Mouse (Mus musculus) liver, embryonic 15.5 days (tissue): Measurements from ENCODE around the gene Usp28. TPM values are rescaled to one million over a fixed set of nuclear protein-coding genes. Genes with fewer than 3 reads are reported as not detected.
"Not testable (repeated sequence)": the region's sequence is repeated elsewhere in the genome, so short reads cannot be mapped to it uniquely, and the experiment has no call there.

ENCODE experiments used
- ATAC-seq: fragments of 200-750 bp; cut with Nextera tagmentation; 2 replicates; pipeline ENCODE4 v1.8.0; 2017; ENCODE audit warnings: moderate number of reproducible peaks, mild to moderate bottlenecking, moderate library complexity; ENCODE audit not compliant: insufficient read depth
- H3K27ac ChIP-seq: fragments of 300-500 bp; sonication (generic); replicated peaks from 2 replicates; pipeline ENCODE4 v1.5.1; 2015; ENCODE audit warnings: mild to moderate bottlenecking, inconsistent platforms
- H3K27me3 ChIP-seq: fragments of 300-500 bp; sonication (generic); 2 replicates; pipeline ENCODE4 v1.6.1; 2015; ENCODE audit warnings: mild to moderate bottlenecking, inconsistent platforms
- H3K36me3 ChIP-seq: fragments of 300-500 bp; sonication (generic); replicated peaks from 2 replicates; pipeline ENCODE4 v1.6.1; 2015; ENCODE audit warnings: moderate library complexity, mild to moderate bottlenecking, inconsistent platforms
- H3K4me1 ChIP-seq: fragments of 300-500 bp; sonication (generic); replicated peaks from 2 replicates; pipeline ENCODE4 v1.6.1; 2015; ENCODE audit warnings: inconsistent platforms
- H3K4me2 ChIP-seq: fragments of 300-500 bp; sonication (generic); 2 replicates; pipeline ENCODE4 v1.6.1; 2015; ENCODE audit warnings: moderate library complexity, mild to moderate bottlenecking, inconsistent platforms
- H3K4me3 ChIP-seq: fragments of 300-500 bp; sonication (generic); replicated peaks from 2 replicates; pipeline ENCODE4 v1.5.1; 2015; ENCODE audit warnings: mild to moderate bottlenecking, inconsistent platforms
- H3K9ac ChIP-seq: fragments of 300-500 bp; sonication (generic); 2 replicates; pipeline ENCODE4 v1.6.1; 2015; ENCODE audit warnings: moderate library complexity, mild to moderate bottlenecking, inconsistent platforms
- H3K9me3 ChIP-seq: fragments of 300-500 bp; sonication (generic); replicated peaks from 2 replicates; pipeline ENCODE4 v1.6.1; 2016; ENCODE audit warnings: inconsistent platforms
- WGBS: fragments of 180-500 bp; shearing (Covaris S2); methylation state at CpG from one replicate; pipeline ENCODE4 v1.1.7; 2015; ENCODE audit warnings: mixed read lengths; ENCODE audit not compliant: insufficient replicate concordance; 5-methylcytosine and 5-hydroxymethylcytosine counted together
- polyA plus RNA-seq: library from polyadenylated mRNA; unstranded; fragments of >200 nt; fragmentation: Nextera tagmentation; extraction: Ambion mirVana; gene quantifications from 2 replicates; pipeline ENCODE4 v1.2.1, GENCODE M21; 2015

The Usp28 gene
- polyA plus RNA-seq, 1 experiment from 2014 or later: 3.9 TPM

DNA sequence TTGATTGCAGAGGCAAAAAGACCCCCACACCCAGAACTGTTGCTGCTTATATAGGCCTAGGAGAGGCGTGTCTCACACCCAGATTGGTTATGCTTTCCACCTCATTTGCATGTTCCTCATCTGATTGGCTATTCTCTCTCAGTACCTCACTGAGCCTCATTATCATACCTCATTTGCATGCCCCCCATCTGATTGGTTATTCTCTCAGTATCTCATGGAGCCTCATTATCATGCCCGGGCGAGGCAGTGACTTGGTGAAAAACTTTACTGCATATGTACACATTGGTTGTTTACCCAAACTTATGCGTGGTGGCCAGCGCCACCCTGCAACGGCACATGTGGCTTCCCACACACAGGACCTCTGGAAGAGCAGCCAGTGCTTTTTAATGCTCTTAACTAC is 1.4 kb upstream of the Usp28 start:
- Histone ChIP-seq H3K27ac (peak overlapping the region; percentile 82), H3K4me2 (peak overlapping the region; percentile 99), H3K4me1 (peaks cover 56% of the 10 kb centered on the region)
- not testable (repeated sequence) for H3K4me3 ChIP-seq, ATAC-seq, H3K27me3 ChIP-seq, H3K9me3 ChIP-seq, H3K36me3 ChIP-seq, H3K9ac ChIP-seq
- WGBS: 85% methylated on average over 6 of the region's 6 CpGs

GRCm38 (mm10) chr9:48984320-48984844 is 793 bp upstream of the Usp28 start:
- ATAC-seq: 0 out of 2 replicates have a peak, but pooled peaks have one; percentile 2
- Histone ChIP-seq H3K4me1 (peaks cover 56% of the 10 kb centered on the region), H3K9ac (peak overlapping the region; percentile 62), H3K36me3 (no peaks in the 10 kb centered on the region), H3K9me3 (no peaks in the 10 kb centered on the region), H3K4me2 (peak overlapping the region; percentile 99), H3K27ac (peak overlapping the region; percentile 82), H3K4me3 (peak overlapping the region; percentile 77), H3K27me3 (no peaks in the 10 kb centered on the region)
- 16% methylated on average over 8 of the region's 8 CpGs for WGBS

DNA sequence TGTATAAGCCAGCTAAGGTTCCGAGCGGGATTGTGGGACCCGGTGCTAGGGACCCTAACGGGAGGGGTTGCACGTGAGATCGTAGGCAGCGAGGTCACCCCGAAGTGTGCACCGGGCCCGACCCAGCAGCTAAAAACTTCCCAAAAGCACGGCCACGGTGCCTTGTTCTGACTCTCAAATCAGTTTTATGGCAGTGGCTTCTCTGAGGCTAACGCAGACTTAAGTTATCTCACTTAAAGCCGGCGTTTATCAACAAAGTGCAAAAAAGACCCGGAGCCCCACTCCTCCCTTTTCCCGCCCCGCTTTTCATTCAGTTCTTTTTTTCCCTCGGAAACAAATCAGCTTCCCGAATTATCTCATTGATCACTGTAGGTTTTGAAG is 523 bp downstream of the Usp28 start:
- Histone ChIP-seq H3K4me1 (peaks cover 49% of the 10 kb centered on the region), H3K9ac (peak overlapping the region; percentile 69), H3K4me2 (peak overlapping the region; percentile 99), H3K9me3 (no peaks in the 10 kb centered on the region), H3K27ac (peak overlapping the region; percentile 70), H3K27me3 (no peaks in the 10 kb centered on the region), H3K4me3 (peak overlapping the region; percentile 77), H3K36me3 (no peaks in the 10 kb centered on the region)
- WGBS: under 1% methylated on average over 20 of the region's 20 CpGs
- no peak for ATAC-seq

- no peak overlapping the region for H3K9ac ChIP-seq
- H3K9me3 ChIP-seq: no peaks in the 10 kb centered on the region
- H3K4me1 ChIP-seq: peaks cover 44% of the 10 kb centered on the region
- no peaks in the 10 kb centered on the region for H3K27me3 ChIP-seq
- H3K4me2 ChIP-seq: peak overlapping the region; percentile 99
- H3K4me3 ChIP-seq: no peak overlapping the region
- WGBS: 30% methylated on average over 7 of the region's 7 CpGs
- no peaks in the 10 kb centered on the region for H3K36me3 ChIP-seq
- H3K27ac ChIP-seq: no peak overlapping the region
- ATAC-seq: no peak
Measured at GRCm38 (mm10) chr9:48986616-48987141, 1.5 kb downstream of the Usp28 start.

DNA sequence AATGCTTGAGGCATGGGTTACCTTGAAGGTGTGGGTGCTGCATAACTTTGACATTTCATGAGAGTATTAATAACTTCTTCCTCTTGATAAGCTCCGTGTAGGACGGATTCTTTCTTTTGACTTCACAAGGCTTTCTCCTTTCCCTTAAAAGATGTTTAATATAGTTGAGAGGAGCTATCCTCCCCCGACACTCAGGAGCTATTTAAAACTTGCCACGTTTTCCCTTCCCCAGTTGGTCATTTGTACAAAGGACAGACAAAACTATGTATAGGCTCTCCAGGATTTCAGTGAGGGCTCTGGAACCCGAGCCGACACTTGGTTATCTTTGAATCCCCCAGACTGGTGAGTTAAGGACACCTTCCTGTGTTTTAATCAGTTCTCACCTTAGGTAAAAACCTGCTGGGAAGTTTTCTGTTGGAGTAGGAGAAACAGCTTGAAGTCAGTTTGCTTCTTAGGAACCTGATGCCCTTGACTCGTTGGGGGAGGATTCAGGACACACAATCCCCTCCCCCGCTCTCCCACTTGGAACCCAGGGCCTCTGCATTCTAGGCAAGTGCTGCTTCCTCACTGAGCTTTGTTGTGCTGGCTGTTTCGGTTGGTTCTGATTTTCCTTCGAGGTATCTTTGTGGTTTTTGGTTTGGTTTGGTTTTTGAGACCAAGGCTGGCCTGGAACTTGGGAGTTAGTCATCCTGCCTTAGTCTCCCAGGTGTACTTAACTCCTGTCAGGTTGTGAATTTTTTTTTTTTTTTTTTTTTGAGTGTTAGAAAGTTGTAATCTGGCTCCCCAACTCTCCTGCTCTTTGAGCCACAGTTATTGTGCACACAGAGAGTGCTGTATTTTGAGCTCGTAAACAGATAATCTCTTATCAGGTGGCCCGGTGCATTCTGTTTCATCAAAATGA is 2.3 kb downstream of the Usp28 start:
- ATAC-seq: no peak
- Histone ChIP-seq H3K27ac (no peak overlapping the region), H3K27me3 (no peaks in the 10 kb centered on the region), H3K4me3 (no peak overlapping the region), H3K36me3 (no peaks in the 10 kb centered on the region), H3K9ac (no peak overlapping the region), H3K4me1 (peaks cover 44% of the 10 kb centered on the region), H3K9me3 (no peaks in the 10 kb centered on the region), H3K4me2 (peak overlapping the region; percentile 99; the same call in 1 of the 2 replicates)
- 25% methylated on average over 12 of the region's 12 CpGs for WGBS

- 60% methylated on average over 5 of the region's 5 CpGs for WGBS
- no peak overlapping the region for H3K4me2 ChIP-seq
- no peaks in the 10 kb centered on the region for H3K9me3 ChIP-seq
Measured at GRCm38 (mm10) chr9:48991671-48992070, 6.5 kb downstream of the Usp28 start.

GRCm38 (mm10) chr9:48994779-48995178 is 9.6 kb downstream of the Usp28 start:
- no peaks in the 10 kb centered on the region for H3K36me3 ChIP-seq
- no peak overlapping the region for H3K27ac ChIP-seq
- H3K27me3 ChIP-seq: no peaks in the 10 kb centered on the region
- WGBS: 69% methylated on average over 7 of the region's 7 CpGs
- no peak overlapping the region for H3K4me3 ChIP-seq
- H3K4me2 ChIP-seq: no peak overlapping the region
- ATAC-seq: no peak
- no peaks in the 10 kb centered on the region for H3K4me1 ChIP-seq
- no peak overlapping the region for H3K9ac ChIP-seq
- no peaks in the 10 kb centered on the region for H3K9me3 ChIP-seq

More at GRCm38 (mm10) chr9:48991671-48992070, 6.5 kb downstream of the Usp28 start:
- ATAC-seq: no peak
- no peak overlapping the region for H3K9ac ChIP-seq
- H3K4me1 ChIP-seq: peaks cover 17% of the 10 kb centered on the region
- H3K27ac ChIP-seq: no peak overlapping the region
- no peaks in the 10 kb centered on the region for H3K27me3 ChIP-seq
- no peaks in the 10 kb centered on the region for H3K36me3 ChIP-seq
- H3K4me3 ChIP-seq: no peak overlapping the region

DNA sequence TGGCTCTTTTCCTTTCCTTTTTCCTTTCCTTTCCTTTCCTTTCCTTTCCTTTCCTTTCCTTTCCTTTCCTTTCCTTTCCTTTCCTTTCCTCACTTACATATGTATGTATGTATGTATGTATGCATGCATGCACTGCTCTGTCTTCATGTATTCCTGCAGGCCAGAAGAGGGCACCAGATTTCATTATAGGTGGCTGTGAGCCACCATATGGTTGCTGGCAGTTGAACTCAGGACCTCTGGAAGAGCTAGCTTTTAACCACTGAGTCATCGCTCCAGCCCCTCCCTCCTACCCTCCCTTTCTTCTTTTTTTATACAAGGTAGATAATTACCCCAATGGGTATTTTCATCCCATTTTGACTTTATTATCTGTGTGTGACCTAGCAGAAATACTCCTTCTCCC is 10.6 kb downstream of the Usp28 start:
- no peak for ATAC-seq
- no peak overlapping the region for H3K27ac ChIP-seq
- H3K4me3 ChIP-seq: no peak overlapping the region
- H3K9me3 ChIP-seq: no peaks in the 10 kb centered on the region
- H3K36me3 ChIP-seq: no peaks in the 10 kb centered on the region; the same call in 1 of the 2 replicates
- no peak overlapping the region for H3K4me2 ChIP-seq
- H3K27me3 ChIP-seq: no peaks in the 10 kb centered on the region
- H3K4me1 ChIP-seq: no peaks in the 10 kb centered on the region
- 68% methylated on average over 1 of the region's 1 CpGs for WGBS
- H3K9ac ChIP-seq: no peak overlapping the region

GRCm38 (mm10) chr9:48999256-48999655 is 14.1 kb downstream of the Usp28 start:
- Histone ChIP-seq H3K9me3 (no peaks in the 10 kb centered on the region), H3K4me3 (no peak overlapping the region), H3K36me3 (peaks cover 3% of the 10 kb centered on the region), H3K9ac (no peak overlapping the region), H3K4me1 (no peaks in the 10 kb centered on the region), H3K27ac (no peak overlapping the region), H3K4me2 (no peak overlapping the region), H3K27me3 (no peaks in the 10 kb centered on the region)
- ATAC-seq: no peak
- WGBS: 80% methylated on average over 6 of the region's 6 CpGs

- Histone ChIP-seq H3K36me3 (peaks cover 24% of the 10 kb centered on the region; the same call in 1 of the 2 replicates), H3K4me3 (no peak overlapping the region), H3K4me2 (no peak overlapping the region), H3K9me3 (no peaks in the 10 kb centered on the region), H3K27me3 (no peaks in the 10 kb centered on the region), H3K27ac (no peak overlapping the region), H3K4me1 (no peaks in the 10 kb centered on the region), H3K9ac (no peak overlapping the region)
- 73% methylated on average over 7 of the region's 7 CpGs for WGBS
- no peak for ATAC-seq
Measured at GRCm38 (mm10) chr9:49015824-49016223, 30.6 kb downstream of the Usp28 start.

DNA sequence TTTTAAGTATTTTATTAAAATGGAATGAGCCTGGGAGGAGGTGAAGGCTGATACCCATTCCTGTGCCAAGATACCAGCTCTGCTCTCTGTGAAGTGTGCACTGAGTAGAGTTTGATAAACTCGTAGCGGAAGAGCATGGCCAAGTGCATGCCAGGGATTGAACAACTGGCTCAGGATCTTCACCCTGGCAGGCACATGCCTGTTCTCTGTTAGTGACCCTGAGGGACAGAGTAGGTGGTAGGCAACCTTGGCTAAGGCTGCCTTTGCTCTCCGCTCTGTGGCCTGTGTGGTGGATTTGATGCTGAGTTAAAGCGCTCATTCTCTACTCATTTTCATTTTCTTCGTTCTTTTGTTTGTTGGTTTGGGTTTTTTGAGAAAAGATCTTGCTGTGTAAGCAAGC is 36.1 kb downstream of the Usp28 start:
- H3K9me3 ChIP-seq: no peaks in the 10 kb centered on the region
- H3K9ac ChIP-seq: no peak overlapping the region
- WGBS: 76% methylated on average over 5 of the region's 5 CpGs
- no peak overlapping the region for H3K4me3 ChIP-seq
- H3K27ac ChIP-seq: no peak overlapping the region
- no peak for ATAC-seq
- H3K36me3 ChIP-seq: no peaks in the 10 kb centered on the region; the same call in 1 of the 2 replicates
- no peaks in the 10 kb centered on the region for H3K27me3 ChIP-seq
- H3K4me1 ChIP-seq: no peaks in the 10 kb centered on the region
- no peak overlapping the region for H3K4me2 ChIP-seq
